Mouse (Mus musculus) neural tube, embryonic 11.5 days (tissue): ENCODE results near the gene Xkr7. TPM values are rescaled to one million over a fixed set of nuclear protein-coding genes. Genes with fewer than 3 reads are reported as not detected.

Experiments
- ATAC-seq: fragments of 200-750 bp; cut with Nextera tagmentation; 2 replicates; pipeline ENCODE4 v1.8.0; 2017; ENCODE audit warnings: moderate number of reproducible peaks, mild to moderate bottlenecking, moderate TSS enrichment, moderate library complexity; ENCODE audit not compliant: insufficient read depth, low FRiP score, low TSS enrichment
- DNase-seq: peaks from one replicate; pipeline ENCODE4 v3.0.0-alpha.2; 2015; ENCODE audit warnings: low spot score
- H3K27ac ChIP-seq: fragments of 300-500 bp; sonication (generic); 2 replicates; pipeline ENCODE4 v1.5.1; 2014; ENCODE audit warnings: low read depth, mild to moderate bottlenecking, low read length
- H3K27me3 ChIP-seq: fragments of 300-500 bp; sonication (generic); 2 replicates; pipeline ENCODE4 v1.6.1; 2014; ENCODE audit warnings: mild to moderate bottlenecking, low read length, mixed read lengths; ENCODE audit not compliant: control insufficient read depth, insufficient read depth
- H3K36me3 ChIP-seq: fragments of 300-500 bp; sonication (generic); 2 replicates; pipeline ENCODE4 v1.6.1; 2014; ENCODE audit warnings: mild to moderate bottlenecking, low read length, moderate library complexity, mixed read lengths; ENCODE audit not compliant: control insufficient read depth, insufficient read depth
- H3K4me1 ChIP-seq: fragments of 300-500 bp; sonication (generic); 2 replicates; pipeline ENCODE4 v1.6.1; 2014; ENCODE audit warnings: low read length, mixed read lengths; ENCODE audit not compliant: control insufficient read depth, insufficient read depth
- H3K4me2 ChIP-seq: fragments of 300-500 bp; sonication (generic); 2 replicates; pipeline ENCODE4 v1.6.1; 2014; ENCODE audit warnings: low read depth, mild to moderate bottlenecking, moderate library complexity
- H3K4me3 ChIP-seq: fragments of 300-500 bp; sonication (generic); 2 replicates; pipeline ENCODE4 v1.5.1; 2014; ENCODE audit warnings: low read depth, low read length
- H3K9ac ChIP-seq: fragments of 300-500 bp; sonication (generic); 2 replicates; pipeline ENCODE4 v1.6.1; 2014; ENCODE audit warnings: mild to moderate bottlenecking, low read length
- H3K9me3 ChIP-seq: fragments of 300-500 bp; sonication (generic); 2 replicates; pipeline ENCODE4 v1.6.1; 2016; ENCODE audit warnings: low read length; ENCODE audit not compliant: control insufficient read depth
- WGBS: fragments of 180-500 bp; shearing (Covaris S2); extraction: QIAGEN DNeasy Blood & Tissue Kit; methylation state at CpG from one replicate; pipeline ENCODE4 v1.1.7; 2014; 5-methylcytosine and 5-hydroxymethylcytosine counted together
- polyA plus RNA-seq: library from polyadenylated mRNA; unstranded; fragments of >200 nt; fragmentation: Nextera tagmentation; extraction: Ambion mirVana; gene quantifications from 2 replicates; pipeline ENCODE4 v1.2.1, GENCODE M21; 2014

Gene Xkr7
- polyA plus RNA-seq, 1 experiment from 2014 or later = 0.99 TPM

GRCm38 (mm10) chr2:153087091-153087490 is 55.4 kb downstream of the Xkr7 start:
- ATAC-seq (no peak), DNase-seq (no peak)
- Histone ChIP-seq H3K9me3 (no peaks in the 10 kb centered on the region), H3K27ac (no peak overlapping the region), H3K9ac (no peak overlapping the region), H3K36me3 (no peaks in the 10 kb centered on the region), H3K4me2 (no peak overlapping the region), H3K4me3 (no peak overlapping the region), H3K4me1 (no peaks in the 10 kb centered on the region), H3K27me3 (no peaks in the 10 kb centered on the region)
- 89% methylated on average over 10 of the region's 10 CpGs for WGBS

- ATAC-seq (no peak), DNase-seq (no peak)
- Histone ChIP-seq H3K4me2 (no peak overlapping the region), H3K27me3 (no peaks in the 10 kb centered on the region), H3K4me1 (no peaks in the 10 kb centered on the region), H3K9me3 (no peaks in the 10 kb centered on the region), H3K27ac (no peak overlapping the region), H3K4me3 (no peak overlapping the region), H3K36me3 (no peaks in the 10 kb centered on the region), H3K9ac (no peak overlapping the region)
- 60% methylated on average over 2 of the region's 2 CpGs for WGBS
Observed at GRCm38 (mm10) chr2:153089316-153089715, 57.7 kb downstream of the Xkr7 start.

GRCm38 (mm10) chr2:153090551-153091165 is 59.0 kb downstream of the Xkr7 start:
- ATAC-seq (no peak), DNase-seq (no peak)
- Histone ChIP-seq H3K27ac (no peak overlapping the region), H3K9ac (no peak overlapping the region), H3K36me3 (no peaks in the 10 kb centered on the region), H3K9me3 (no peaks in the 10 kb centered on the region), H3K4me1 (no peaks in the 10 kb centered on the region), H3K27me3 (no peaks in the 10 kb centered on the region), H3K4me3 (no peak overlapping the region), H3K4me2 (no peak overlapping the region)
- 38% methylated on average over 10 of the region's 10 CpGs for WGBS

Other genes with a start within 250 kb of the Xkr7 start
- 125 and 132 TPM in 2 replicates for gene Bcl2l1, start 200.1 kb upstream of the Xkr7 start, polyA plus RNA-seq
- gene Tpx2, start 183.9 kb upstream of the Xkr7 start, polyA plus RNA-seq = 141 and 147 TPM in 2 replicates
- gene Mylk2, start 120.5 kb upstream of the Xkr7 start, polyA plus RNA-seq = not detected in 2 replicates
- 0.46 and 1.2 TPM in 2 replicates for gene Foxs1, start 98.6 kb upstream of the Xkr7 start, polyA plus RNA-seq
- gene Dusp15, start 80.2 kb upstream of the Xkr7 start, polyA plus RNA-seq = 1.4 TPM in 2 replicates
- 1.6 and 1.7 TPM in 2 replicates for gene Ttll9, start 69.4 kb upstream of the Xkr7 start, polyA plus RNA-seq
- gene Pdrg1, start 16.4 kb upstream of the Xkr7 start, polyA plus RNA-seq = 84.9 and 102 TPM in 2 replicates
- 1.4 and 1.5 TPM in 2 replicates for gene Ccm2l, start 34.1 kb downstream of the Xkr7 start, polyA plus RNA-seq
- 1.8 and 2.0 TPM in 2 replicates for gene Hck, start 76.6 kb downstream of the Xkr7 start, polyA plus RNA-seq
- 81.1 and 83.3 TPM in 2 replicates for gene Tm9sf4, start 129.5 kb downstream of the Xkr7 start, polyA plus RNA-seq
- gene Tspyl3, start 193.6 kb downstream of the Xkr7 start, polyA plus RNA-seq = 6.0 and 7.6 TPM in 2 replicates
- gene Plagl2, start 209.6 kb downstream of the Xkr7 start, polyA plus RNA-seq = 33.1 and 34.0 TPM in 2 replicates
- 5.4 and 6.3 TPM in 2 replicates for gene Pofut1, start 209.7 kb downstream of the Xkr7 start, polyA plus RNA-seq